Mouse (Mus musculus): ENCODE results near the gene Olfr159. TPM values are rescaled to one million over a fixed set of nuclear protein-coding genes. Genes with fewer than 3 reads are reported as not detected.
"Not testable (repeated sequence)": the region's sequence is repeated elsewhere in the genome, so short reads cannot be mapped to it uniquely, and the experiment has no call there.

Olfr159 gene
- not detected in 2 replicates for polyA plus RNA-seq (2014; fragmentation: Nextera tagmentation; extraction: Ambion mirVana)

- Histone ChIP-seq H3K27ac (replicated peaks; ENCODE audit: low read depth, low read length) (no peak within 1 kb of the TSS), H3K4me2 (ENCODE audit: low read length) (no peak within 1 kb of the TSS), H3K36me3 (ENCODE audit: control insufficient read depth, insufficient read depth, low read length) (no peaks in the 10 kb centered on the region), H3K4me3 (replicated peaks; ENCODE audit: low read depth, low read length) (no peak within 1 kb of the TSS), H3K4me1 (ENCODE audit: control insufficient read depth, insufficient read depth, low read length) (no peaks in the 10 kb centered on the region), H3K27me3 (ENCODE audit: control insufficient read depth, insufficient read depth, low read length) (no peaks in the 10 kb centered on the region), H3K9me3 (ENCODE audit: control insufficient read depth, low read length) (no peaks in the 10 kb centered on the region), H3K9ac (replicated peaks; ENCODE audit: low read length) (no peak within 1 kb of the TSS)
- no peak for ATAC-seq (ENCODE audit: low FRiP score, low TSS enrichment)
- 84% methylated on average over 6 of the region's 6 CpGs for WGBS
- no peak for DNase-seq
These were observed at the start of gene Olfr159 for GRCm38 (mm10) chr4:43770909-43771308. Gene Olfr159 (minus strand): TSS chr4:43771009.

GRCm38 (mm10) chr4:43798936-43799335 lies 28.1 kb upstream of the Olfr159 start:
- no peak overlapping the region for H3K4me2 ChIP-seq (ENCODE audit: low read length)
- WGBS: 84% methylated on average over 7 of the region's 7 CpGs
- no peak for DNase-seq

GRCm38 (mm10) chr4:43795844-43796243 lies 25.0 kb upstream of the Olfr159 start:
- DNase-seq; H3K4me1 ChIP-seq (ENCODE audit: control insufficient read depth, insufficient read depth, low read length); H3K9me3 ChIP-seq (ENCODE audit: control insufficient read depth, low read length); H3K27me3 ChIP-seq (ENCODE audit: control insufficient read depth, insufficient read depth, low read length); H3K27ac ChIP-seq (replicated peaks; ENCODE audit: low read depth, low read length); H3K4me2 ChIP-seq (ENCODE audit: low read length); H3K9ac ChIP-seq (replicated peaks; ENCODE audit: low read length); H3K4me3 ChIP-seq (replicated peaks; ENCODE audit: low read depth, low read length); H3K36me3 ChIP-seq (ENCODE audit: control insufficient read depth, insufficient read depth, low read length); ATAC-seq (ENCODE audit: low FRiP score, low TSS enrichment): not testable (repeated sequence)
- WGBS: 88% methylated on average over 5 of the region's 5 CpGs

More at GRCm38 (mm10) chr4:43798936-43799335, 28.1 kb upstream of the Olfr159 start:
- H3K27me3 ChIP-seq (ENCODE audit: control insufficient read depth, insufficient read depth, low read length): no peaks in the 10 kb centered on the region
- H3K36me3 ChIP-seq (ENCODE audit: control insufficient read depth, insufficient read depth, low read length): no peaks in the 10 kb centered on the region
- no peak overlapping the region for H3K27ac ChIP-seq (replicated peaks; ENCODE audit: low read depth, low read length)
- no peak overlapping the region for H3K4me3 ChIP-seq (replicated peaks; ENCODE audit: low read depth, low read length)
- 0 out of 2 replicates have a peak, but pooled peaks cover 11% of the 10 kb centered on the region for H3K9me3 ChIP-seq (ENCODE audit: control insufficient read depth, low read length)
- no peak for ATAC-seq (ENCODE audit: low FRiP score, low TSS enrichment)
- H3K4me1 ChIP-seq (ENCODE audit: control insufficient read depth, insufficient read depth, low read length): no peaks in the 10 kb centered on the region
- no peak overlapping the region for H3K9ac ChIP-seq (replicated peaks; ENCODE audit: low read length)

- Histone ChIP-seq H3K27me3 (ENCODE audit: control insufficient read depth, insufficient read depth, low read length) (no peaks in the 10 kb centered on the region), H3K27ac (replicated peaks; ENCODE audit: low read depth, low read length) (no peak overlapping the region), H3K4me1 (ENCODE audit: control insufficient read depth, insufficient read depth, low read length) (no peaks in the 10 kb centered on the region), H3K9ac (replicated peaks; ENCODE audit: low read length) (no peak overlapping the region), H3K36me3 (ENCODE audit: control insufficient read depth, insufficient read depth, low read length) (no peaks in the 10 kb centered on the region), H3K4me3 (replicated peaks; ENCODE audit: low read depth, low read length) (no peak overlapping the region), H3K4me2 (ENCODE audit: low read length) (no peak overlapping the region), H3K9me3 (ENCODE audit: control insufficient read depth, low read length) (0 out of 2 replicates have a peak, but pooled peaks cover 4% of the 10 kb centered on the region)
- ATAC-seq (ENCODE audit: low FRiP score, low TSS enrichment) (no peak), DNase-seq (no peak)
- WGBS: 75% methylated on average over 6 of the region's 6 CpGs
These were observed 24.5 kb upstream of the Olfr159 start for GRCm38 (mm10) chr4:43795296-43795695.

- WGBS: 32% methylated on average over 2 of the region's 2 CpGs
- ATAC-seq (ENCODE audit: low FRiP score, low TSS enrichment) (no peak), DNase-seq (no peak)
- Histone ChIP-seq H3K27me3 (ENCODE audit: control insufficient read depth, insufficient read depth, low read length) (no peaks in the 10 kb centered on the region), H3K4me2 (ENCODE audit: low read length) (no peak overlapping the region), H3K4me1 (ENCODE audit: control insufficient read depth, insufficient read depth, low read length) (no peaks in the 10 kb centered on the region), H3K27ac (replicated peaks; ENCODE audit: low read depth, low read length) (no peak overlapping the region), H3K9ac (replicated peaks; ENCODE audit: low read length) (no peak overlapping the region), H3K9me3 (ENCODE audit: control insufficient read depth, low read length) (no peaks in the 10 kb centered on the region), H3K36me3 (ENCODE audit: control insufficient read depth, insufficient read depth, low read length) (no peaks in the 10 kb centered on the region), H3K4me3 (replicated peaks; ENCODE audit: low read depth, low read length) (no peak overlapping the region)
These were observed 1.5 kb upstream of the Olfr159 start for GRCm38 (mm10) chr4:43772304-43772703.

GRCm38 (mm10) chr4:43771626-43772025 lies 817 bp upstream of the Olfr159 start:
- Histone ChIP-seq H3K27me3 (ENCODE audit: control insufficient read depth, insufficient read depth, low read length) (no peaks in the 10 kb centered on the region), H3K4me3 (replicated peaks; ENCODE audit: low read depth, low read length) (no peak overlapping the region), H3K4me2 (ENCODE audit: low read length) (no peak overlapping the region), H3K36me3 (ENCODE audit: control insufficient read depth, insufficient read depth, low read length) (no peaks in the 10 kb centered on the region), H3K9me3 (ENCODE audit: control insufficient read depth, low read length) (no peaks in the 10 kb centered on the region), H3K9ac (replicated peaks; ENCODE audit: low read length) (no peak overlapping the region), H3K4me1 (ENCODE audit: control insufficient read depth, insufficient read depth, low read length) (no peaks in the 10 kb centered on the region), H3K27ac (replicated peaks; ENCODE audit: low read depth, low read length) (no peak overlapping the region)
- 67% methylated on average over 6 of the region's 6 CpGs for WGBS
- DNase-seq (no peak), ATAC-seq (ENCODE audit: low FRiP score, low TSS enrichment) (no peak)

GRCm38 (mm10) chr4:43769374-43769773 lies 1.4 kb downstream of the Olfr159 start:
- H3K27ac ChIP-seq (replicated peaks; ENCODE audit: low read depth, low read length): no peak overlapping the region
- 97% methylated on average over 2 of the region's 2 CpGs for WGBS
- ATAC-seq (ENCODE audit: low FRiP score, low TSS enrichment): no peak
- H3K4me3 ChIP-seq (replicated peaks; ENCODE audit: low read depth, low read length): no peak overlapping the region
- no peaks in the 10 kb centered on the region for H3K9me3 ChIP-seq (ENCODE audit: control insufficient read depth, low read length)
- no peaks in the 10 kb centered on the region for H3K27me3 ChIP-seq (ENCODE audit: control insufficient read depth, insufficient read depth, low read length)
- H3K36me3 ChIP-seq (ENCODE audit: control insufficient read depth, insufficient read depth, low read length): no peaks in the 10 kb centered on the region
- no peak overlapping the region for H3K9ac ChIP-seq (replicated peaks; ENCODE audit: low read length)
- no peaks in the 10 kb centered on the region for H3K4me1 ChIP-seq (ENCODE audit: control insufficient read depth, insufficient read depth, low read length)
- DNase-seq: no peak
- H3K4me2 ChIP-seq (ENCODE audit: low read length): no peak overlapping the region

GRCm38 (mm10) chr4:43768341-43768740 lies 2.5 kb downstream of the Olfr159 start:
- Histone ChIP-seq H3K9ac (replicated peaks; ENCODE audit: low read length) (no peak overlapping the region), H3K4me1 (ENCODE audit: control insufficient read depth, insufficient read depth, low read length) (no peaks in the 10 kb centered on the region), H3K27ac (replicated peaks; ENCODE audit: low read depth, low read length) (no peak overlapping the region), H3K27me3 (ENCODE audit: control insufficient read depth, insufficient read depth, low read length) (0 out of 2 replicates have a peak, but pooled peaks cover under 1% of the 10 kb centered on the region), H3K4me3 (replicated peaks; ENCODE audit: low read depth, low read length) (no peak overlapping the region), H3K36me3 (ENCODE audit: control insufficient read depth, insufficient read depth, low read length) (no peaks in the 10 kb centered on the region), H3K4me2 (ENCODE audit: low read length) (no peak overlapping the region), H3K9me3 (ENCODE audit: control insufficient read depth, low read length) (no peaks in the 10 kb centered on the region)
- ATAC-seq (ENCODE audit: low FRiP score, low TSS enrichment) (no peak), DNase-seq (no peak)
- WGBS: 90% methylated on average over 5 of the region's 5 CpGs

GRCm38 (mm10) chr4:43763410-43763809 lies 7.4 kb downstream of the Olfr159 start:
- WGBS: 32% methylated on average over 7 of the region's 7 CpGs

More at GRCm38 (mm10) chr4:43763410-43763809, 7.4 kb downstream of the Olfr159 start:
- 0 out of 2 replicates have a peak, but pooled peaks cover 3% of the 10 kb centered on the region for H3K27me3 ChIP-seq (ENCODE audit: control insufficient read depth, insufficient read depth, low read length)
- no peak overlapping the region for H3K9ac ChIP-seq (replicated peaks; ENCODE audit: low read length)
- no peaks in the 10 kb centered on the region for H3K36me3 ChIP-seq (ENCODE audit: control insufficient read depth, insufficient read depth, low read length)
- H3K4me3 ChIP-seq (replicated peaks; ENCODE audit: low read depth, low read length): no peak overlapping the region
- DNase-seq (peak; percentile 87), ATAC-seq (ENCODE audit: low FRiP score, low TSS enrichment) (no peak)
- H3K4me1 ChIP-seq (ENCODE audit: control insufficient read depth, insufficient read depth, low read length): no peaks in the 10 kb centered on the region
- no peak overlapping the region for H3K27ac ChIP-seq (replicated peaks; ENCODE audit: low read depth, low read length)
- no peak overlapping the region for H3K4me2 ChIP-seq (ENCODE audit: low read length)
- no peaks in the 10 kb centered on the region for H3K9me3 ChIP-seq (ENCODE audit: control insufficient read depth, low read length)
